Mouse (Mus musculus) bone marrow macrophage, adult 2 months (primary cell): ENCODE measurements around the gene Slc38a3. TPM values are rescaled to one million over a fixed set of nuclear protein-coding genes. Genes with fewer than 3 reads are reported as not detected.

Experiments used
- H3K27ac ChIP-seq: 2 replicates; pipeline ENCODE4 v1.5.1; 2012; ENCODE audit warnings: low read depth, low read length; ENCODE audit not compliant: insufficient read depth
- H3K4me1 ChIP-seq: 2 replicates; pipeline ENCODE4 v1.6.1; 2012; ENCODE audit warnings: low read length; ENCODE audit not compliant: control insufficient read depth, insufficient read depth
- H3K4me3 ChIP-seq: 2 replicates; pipeline ENCODE4 v1.5.1; 2012; ENCODE audit warnings: mild to moderate bottlenecking, low read length, moderate library complexity; ENCODE audit not compliant: insufficient read depth
- CTCF ChIP-seq: IDR thresholded peaks from 2 replicates; pipeline ENCODE4 v1.5.1; 2012; ENCODE audit warnings: low read depth, mild to moderate bottlenecking, low read length, moderate library complexity
- POLR2A ChIP-seq: IDR thresholded peaks from 2 replicates; pipeline ENCODE4 v1.6.1; 2012; ENCODE audit warnings: mild to moderate bottlenecking, low read depth, low read length, borderline replicate concordance
- polyA plus RNA-seq: library from polyadenylated mRNA; stranded (reverse); fragments of >200 nt; gene quantifications from 2 replicates; pipeline ENCODE4 v1.2.4, GENCODE M21; 2012; ENCODE audit not compliant: missing spikeins, insufficient read depth, insufficient read length

Slc38a3 gene
- polyA plus RNA-seq, 1 experiment, result not detected

DNA sequence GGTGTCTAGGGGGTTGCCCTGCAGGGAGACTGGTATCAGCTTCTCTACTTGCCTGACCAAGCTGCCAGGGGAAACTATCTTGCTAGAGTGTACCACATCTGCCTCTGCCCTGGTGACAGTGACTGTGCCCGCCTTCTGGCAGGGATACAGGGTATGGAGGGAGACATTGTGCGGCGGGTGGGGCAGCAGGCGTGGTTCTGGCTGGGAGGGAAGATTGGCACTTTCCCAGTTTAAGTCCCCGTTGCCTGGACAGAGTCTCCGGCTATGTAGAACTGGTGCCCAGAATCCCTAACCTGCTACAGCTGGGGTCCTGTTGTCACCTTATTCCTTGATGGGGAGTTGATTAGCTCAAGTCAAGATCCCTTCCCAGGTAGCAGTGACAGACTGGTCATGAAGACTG, 36.9 kb downstream of the Slc38a3 start:
- H3K4me1 ChIP-seq, result peaks cover 51% of the 10 kb centered on the region

DNA sequence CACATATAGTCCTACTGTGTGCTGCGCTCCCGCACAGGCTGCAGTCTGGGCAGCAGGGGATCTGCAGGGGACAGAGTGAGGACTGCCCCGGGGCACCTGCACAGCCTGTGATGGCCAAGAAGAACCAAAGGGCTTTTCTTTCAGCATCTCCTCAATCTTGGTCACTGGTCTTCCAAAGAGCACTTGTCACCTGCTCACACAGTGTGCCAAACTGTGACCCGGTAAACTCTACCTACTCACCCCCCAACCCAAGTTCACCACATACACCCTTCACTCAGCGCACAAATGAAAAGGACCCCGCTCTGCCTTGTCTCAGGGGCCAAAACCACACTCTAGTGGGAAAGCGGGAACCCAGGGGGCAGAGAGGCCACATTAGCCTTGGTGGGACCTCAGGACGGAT, 37.5 kb downstream of the Slc38a3 start:
- peaks cover 56% of the 10 kb centered on the region for H3K4me1 ChIP-seq
- no peak overlapping the region for H3K27ac ChIP-seq
- TF ChIP-seq CTCF, result no peak
- no peak for TF ChIP-seq POLR2A
- peak overlapping the region; percentile 85; the same call in 1 of the 2 replicates for H3K4me3 ChIP-seq

More for the DNA sequence above, 36.9 kb downstream of the Slc38a3 start:
- TF ChIP-seq CTCF (no peak), POLR2A (no peak)
- Histone ChIP-seq H3K27ac (peak overlapping the region; percentile 88), H3K4me3 (peak overlapping the region; percentile 85)

DNA sequence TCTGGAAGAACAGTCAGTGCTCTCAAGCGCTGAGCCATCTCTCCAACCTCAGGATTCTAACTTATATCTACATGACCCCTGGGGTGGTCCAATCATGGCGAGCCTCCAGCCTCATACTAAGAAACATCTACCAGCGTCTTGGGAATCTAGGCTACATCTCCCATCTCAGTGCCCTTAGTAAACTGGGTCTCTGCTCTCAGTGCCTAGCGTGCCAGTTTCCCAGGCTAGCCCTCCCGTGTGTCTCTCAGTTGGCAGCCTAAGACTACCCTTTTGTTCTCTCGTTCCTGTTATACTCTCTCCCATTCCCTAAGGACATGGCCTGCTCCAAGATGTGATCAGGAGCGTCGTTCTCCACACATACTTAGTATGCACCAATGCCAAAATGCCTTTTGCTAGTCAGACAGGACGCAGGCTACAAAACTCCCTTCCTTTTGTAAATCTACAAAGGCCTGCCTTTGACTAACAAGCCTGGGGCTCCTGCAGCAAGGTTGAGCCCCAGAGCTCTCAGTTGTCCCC, 38.0 kb downstream of the Slc38a3 start:
- no peak for TF ChIP-seq CTCF
- Histone ChIP-seq H3K4me1 (peaks cover 60% of the 10 kb centered on the region), H3K27ac (no peak overlapping the region), H3K4me3 (no peak overlapping the region)

DNA sequence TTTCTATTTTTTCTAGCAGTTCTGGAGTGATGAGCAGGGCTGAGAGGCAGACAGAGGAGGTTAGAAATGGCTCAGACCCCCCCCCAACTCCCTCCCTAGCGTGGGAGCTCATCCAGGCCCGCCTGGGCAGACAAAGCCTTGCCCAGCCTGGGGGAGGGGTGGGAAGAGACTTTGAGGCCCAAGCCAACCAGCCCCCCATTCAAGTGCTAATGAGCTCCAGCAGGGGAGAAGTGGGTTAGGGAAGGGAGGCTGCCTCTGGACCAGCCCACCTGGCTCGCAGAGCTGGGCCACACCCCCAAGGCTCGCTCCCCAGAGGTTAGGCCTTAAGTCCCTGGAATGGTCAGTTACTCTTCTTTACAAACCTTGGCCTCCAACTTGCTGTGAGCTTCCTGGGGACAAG, 38.8 kb downstream of the Slc38a3 start:
- no peak overlapping the region for H3K27ac ChIP-seq
- TF ChIP-seq POLR2A (no peak), CTCF (no peak)
- H3K4me3 ChIP-seq, result no peak overlapping the region
- H3K4me1 ChIP-seq, result peaks cover 58% of the 10 kb centered on the region

DNA sequence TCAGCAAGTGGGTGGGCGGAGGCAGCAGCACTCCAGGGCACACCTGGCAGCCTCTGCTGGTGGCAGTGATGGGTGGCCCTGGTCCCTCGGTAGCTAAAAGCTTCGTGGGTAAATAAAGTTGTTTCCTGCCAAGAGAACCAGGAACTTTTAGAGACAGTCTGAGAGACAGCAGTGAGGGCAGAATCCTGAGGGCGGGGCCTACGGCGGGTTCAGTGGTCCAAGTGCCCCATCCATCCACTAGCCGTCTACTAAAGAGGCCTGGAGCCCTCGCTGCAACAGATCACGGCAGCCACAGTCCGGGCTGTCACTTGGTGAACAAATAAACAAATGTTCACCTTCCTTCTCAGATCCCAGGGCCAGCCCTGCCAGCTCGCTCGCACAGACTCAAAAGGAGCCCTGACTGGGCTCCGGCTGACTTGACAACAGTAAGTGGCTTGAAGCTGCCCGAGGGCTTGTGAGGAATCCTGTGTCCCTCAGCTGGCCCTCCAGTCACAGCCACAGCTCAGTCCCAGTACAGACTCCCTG, 39.4 kb downstream of the Slc38a3 start:
- H3K4me1 ChIP-seq, result peaks cover 64% of the 10 kb centered on the region
- peak overlapping the region; percentile 55 for H3K4me3 ChIP-seq
- peak overlapping the region; percentile 91 for H3K27ac ChIP-seq
- TF ChIP-seq CTCF (no peak), POLR2A (no peak)

DNA sequence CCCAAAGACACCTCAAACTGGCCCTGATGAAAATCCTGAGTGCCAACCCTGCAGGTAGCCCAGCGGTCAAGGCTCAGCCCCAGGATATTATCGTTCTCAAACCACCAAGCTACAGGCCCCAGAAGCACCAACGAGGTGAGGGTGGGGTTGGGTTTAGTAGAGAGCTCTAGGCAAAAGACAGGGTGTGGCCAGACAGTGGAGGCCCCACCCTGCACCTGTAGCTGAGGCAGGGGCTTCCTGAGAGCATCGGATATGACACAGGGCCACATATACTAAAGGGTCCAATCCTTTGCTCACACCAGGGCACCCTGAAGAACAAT, 40.0 kb downstream of the Slc38a3 start:
- TF ChIP-seq CTCF, result no peak
- TF ChIP-seq POLR2A, result no peak
- Histone ChIP-seq H3K4me1 (peaks cover 68% of the 10 kb centered on the region), H3K27ac (peak overlapping the region; percentile 91), H3K4me3 (peak overlapping the region; percentile 55)

DNA sequence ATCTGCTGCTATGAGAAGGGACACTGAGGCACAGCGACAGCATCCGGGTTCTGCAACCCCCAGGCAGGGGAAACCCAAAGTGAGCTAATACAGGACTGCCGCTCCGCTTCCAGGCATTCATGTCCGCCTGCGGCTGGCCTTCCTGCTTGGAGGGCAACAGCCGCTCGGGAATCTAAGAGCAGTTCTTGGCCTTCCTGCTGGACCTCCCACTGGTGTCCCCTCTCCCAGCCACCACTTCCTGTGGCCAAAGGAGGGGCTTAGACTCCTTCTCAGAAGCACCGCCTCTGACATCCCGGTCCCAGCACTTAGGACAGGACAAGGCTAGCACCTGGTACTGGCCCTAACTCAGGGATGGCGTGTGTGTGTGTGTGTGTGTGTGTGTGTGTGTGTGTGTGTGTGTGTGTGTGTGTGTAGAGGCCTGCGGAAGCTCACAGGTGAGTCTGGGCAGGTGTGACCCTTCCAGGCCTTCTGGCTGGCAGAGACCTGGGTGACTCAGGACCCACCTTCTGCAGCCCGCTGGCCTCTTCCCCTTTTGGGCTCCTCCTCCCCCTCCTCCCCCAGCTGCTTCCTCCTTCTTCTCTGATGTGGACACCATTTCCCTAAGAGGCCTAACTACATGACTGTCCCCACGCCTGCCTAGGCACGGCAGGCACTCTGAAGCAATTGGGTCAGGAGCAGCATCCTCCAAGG, 40.5 kb downstream of the Slc38a3 start:
- no peak for TF ChIP-seq POLR2A
- no peak for TF ChIP-seq CTCF
- H3K4me1 ChIP-seq, result peaks cover 73% of the 10 kb centered on the region
- H3K4me3 ChIP-seq, result peak overlapping the region; percentile 55
- peak overlapping the region; percentile 91 for H3K27ac ChIP-seq

DNA sequence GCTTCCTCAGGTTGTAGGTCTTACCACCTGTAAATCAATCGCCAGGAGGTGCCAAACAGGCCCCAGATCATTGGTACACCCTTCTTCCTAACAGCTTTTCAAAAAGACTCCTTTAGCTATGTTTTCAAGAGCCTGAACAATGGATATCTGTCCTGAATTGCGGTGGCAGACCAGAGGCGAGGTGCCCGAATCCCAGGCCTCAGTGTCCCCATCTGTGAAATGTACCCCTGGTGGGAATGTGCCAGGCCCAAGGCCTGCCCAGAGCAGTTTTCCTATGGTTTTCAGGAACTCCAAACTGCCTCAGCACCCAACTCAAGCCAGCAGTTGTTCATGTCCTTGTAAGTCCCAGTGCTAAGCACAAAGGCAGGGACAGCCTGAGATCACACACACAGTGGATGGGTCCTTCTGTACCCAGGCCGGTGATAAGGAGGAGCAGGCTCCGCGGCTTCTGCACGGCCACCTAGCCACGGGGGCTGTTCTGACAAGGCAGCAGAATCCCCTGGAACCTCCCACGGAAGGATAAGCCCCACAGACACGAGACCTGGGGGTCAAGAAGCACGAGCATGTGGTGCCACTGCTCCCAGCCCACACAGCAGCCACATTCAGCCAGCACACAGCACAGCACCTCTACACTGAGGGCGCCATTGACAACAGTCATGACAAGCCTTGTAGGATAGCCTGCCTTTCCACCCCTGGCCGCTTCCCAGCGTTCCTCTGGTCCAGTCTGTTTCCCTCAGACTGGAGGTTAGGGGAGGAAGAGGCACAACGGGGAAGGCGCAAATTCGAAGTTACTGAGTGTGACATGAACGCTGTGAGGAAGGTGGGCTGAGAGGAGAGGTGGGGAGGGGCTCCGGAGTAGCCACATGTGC, 41.7 kb downstream of the Slc38a3 start:
- H3K4me1 ChIP-seq, result peaks cover 78% of the 10 kb centered on the region

DNA sequence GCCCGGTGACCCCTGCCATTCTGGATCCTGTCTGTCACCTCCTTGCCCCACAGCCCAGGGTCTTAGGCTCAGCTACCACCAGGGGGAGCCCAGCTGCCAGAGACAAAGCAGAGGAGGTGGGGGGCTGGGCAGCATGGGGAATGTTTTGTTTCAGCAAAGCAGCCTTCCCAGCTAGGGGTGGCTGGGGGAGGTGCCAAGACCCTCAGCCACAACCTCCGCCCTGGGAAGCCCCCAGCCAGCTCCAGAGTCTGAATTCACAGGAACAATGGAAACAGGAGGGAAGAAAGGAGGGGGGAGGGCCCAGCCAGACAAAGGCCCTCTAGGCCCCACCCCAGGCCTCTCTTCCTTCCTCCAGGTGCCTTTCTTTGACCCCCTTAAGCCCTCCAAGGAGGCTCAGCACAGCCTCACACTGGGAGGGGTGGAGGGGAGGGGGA, 42.5 kb downstream of the Slc38a3 start:
- Histone ChIP-seq H3K4me1 (peaks cover 71% of the 10 kb centered on the region), H3K4me3 (no peak overlapping the region), H3K27ac (peak overlapping the region; percentile 13; the same call in 1 of the 2 replicates)
- TF ChIP-seq CTCF (peak; percentile 53), POLR2A (no peak)

More for the DNA sequence above, 41.7 kb downstream of the Slc38a3 start:
- H3K27ac ChIP-seq, result no peak overlapping the region
- TF ChIP-seq CTCF, result no peak
- no peak overlapping the region for H3K4me3 ChIP-seq

DNA sequence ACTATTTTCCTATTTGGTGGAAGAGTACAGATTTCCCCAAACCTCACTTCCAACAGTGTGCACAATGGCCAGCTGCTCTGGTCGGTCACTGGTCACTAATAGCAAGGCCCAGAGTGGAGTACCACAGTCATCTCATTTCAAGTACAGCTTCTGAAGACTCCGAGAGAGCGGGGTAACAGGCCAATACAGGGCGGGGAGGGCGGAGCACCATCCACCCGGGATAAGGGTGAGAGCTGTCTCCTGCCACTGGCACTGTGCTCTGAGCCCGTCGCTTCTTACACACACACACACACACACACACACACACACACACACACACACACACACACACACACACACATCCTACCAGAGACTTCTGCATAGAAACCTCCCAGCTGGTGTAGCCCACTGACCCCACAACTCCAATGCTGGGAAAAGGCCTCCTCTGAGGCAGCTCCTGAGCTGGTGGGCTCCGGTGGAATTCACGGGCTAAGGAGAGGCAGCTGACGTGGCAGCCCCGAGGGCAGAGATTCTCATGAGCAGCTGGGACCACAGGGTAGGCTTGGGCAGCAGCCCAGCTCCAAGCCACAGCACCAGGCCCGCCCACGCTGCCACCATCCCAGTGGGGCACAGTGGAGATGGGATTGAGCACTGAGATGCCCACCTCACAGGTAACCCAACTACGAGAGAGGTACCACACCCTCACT, 43.0 kb downstream of the Slc38a3 start:
- Histone ChIP-seq H3K4me1 (peaks cover 65% of the 10 kb centered on the region), H3K4me3 (no peak overlapping the region), H3K27ac (no peak overlapping the region)
- TF ChIP-seq CTCF (no peak), POLR2A (no peak)
